Mouse (Mus musculus): ENCODE measurements at regions not wholly inside any gene's neighbourhood (a gene's known extent, or its start where the extent isn't known, plus 50 kb on each side); places are given as distances from the start of the nearest gene placed in this dataset.

- Histone ChIP-seq H3K4me1 (replicated peaks; ENCODE audit: control insufficient read depth, insufficient read depth, low read length) (peaks cover 10% of the 10 kb centered on the region; the same call in 1 of the 2 replicates), H3K4me3 (ENCODE audit: low read depth, low read length) (no peak overlapping the region), H3K9ac (ENCODE audit: low read depth, low read length) (no peak overlapping the region), H3K9me3 (ENCODE audit: control insufficient read depth) (no peaks in the 10 kb centered on the region), H3K27me3 (replicated peaks; ENCODE audit: control insufficient read depth, insufficient read depth, low read length) (no peaks in the 10 kb centered on the region), H3K4me2 (replicated peaks; ENCODE audit: low read depth) (0 out of 2 replicates have a peak overlapping the region, but pooled peaks have one; percentile 13), H3K36me3 (ENCODE audit: control insufficient read depth, insufficient read depth) (no peaks in the 10 kb centered on the region), H3K27ac (ENCODE audit: low read depth, low read length) (no peak overlapping the region)
- ATAC-seq = peak; percentile 51
- no peak for TF ChIP-seq CTCF (IDR thresholded peaks at IDR 0.05; ENCODE audit: low read depth)
- 64% methylated on average over 11 of the region's 11 CpGs for WGBS
Observed at GRCm38 (mm10) chr12:80041510-80042324, 71.1 kb downstream of the Zfp36l1 start.

GRCm38 (mm10) chr12:80041012-80041411 is 71.8 kb downstream of the Zfp36l1 start:
- Histone ChIP-seq H3K4me1 (replicated peaks; ENCODE audit: control insufficient read depth, insufficient read depth, low read length) (peaks cover 7% of the 10 kb centered on the region; the same call in 1 of the 2 replicates), H3K4me2 (replicated peaks; ENCODE audit: low read depth) (0 out of 2 replicates have a peak overlapping the region, but pooled peaks have one; percentile 13), H3K9ac (ENCODE audit: low read depth, low read length) (no peak overlapping the region), H3K36me3 (ENCODE audit: control insufficient read depth, insufficient read depth) (no peaks in the 10 kb centered on the region), H3K4me3 (ENCODE audit: low read depth, low read length) (no peak overlapping the region), H3K27me3 (replicated peaks; ENCODE audit: control insufficient read depth, insufficient read depth, low read length) (no peaks in the 10 kb centered on the region), H3K9me3 (ENCODE audit: control insufficient read depth) (no peaks in the 10 kb centered on the region), H3K27ac (ENCODE audit: low read depth, low read length) (peak overlapping the region; percentile 50; the same call in 1 of the 2 replicates)
- ATAC-seq = no peak
- no peak for TF ChIP-seq CTCF (IDR thresholded peaks at IDR 0.05; ENCODE audit: low read depth)
- WGBS = 77% methylated on average over 6 of the region's 6 CpGs

DNA sequence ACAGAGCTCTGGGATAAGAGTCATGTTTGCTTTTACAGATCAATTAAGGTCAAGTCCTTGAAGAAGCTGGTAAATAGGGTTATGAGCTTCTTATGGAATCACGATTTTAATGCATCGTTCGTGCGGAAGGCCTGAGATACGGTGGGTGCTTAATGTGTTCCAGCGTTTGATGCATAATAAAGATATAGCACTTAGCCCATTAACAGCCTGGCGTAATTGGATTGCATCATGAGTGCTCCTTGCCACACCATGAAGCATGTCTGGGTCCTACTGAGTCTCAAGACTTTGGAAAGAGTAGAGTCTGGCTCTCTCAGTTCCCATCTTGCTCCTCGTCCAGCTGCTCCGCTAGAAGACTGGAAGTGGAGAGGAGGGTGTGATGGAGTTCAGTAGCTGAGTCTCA is 72.6 kb downstream of the Zfp36l1 start:
- no peak overlapping the region for H3K9ac ChIP-seq (ENCODE audit: low read depth, low read length)
- H3K4me3 ChIP-seq (ENCODE audit: low read depth, low read length) = no peak overlapping the region
- H3K27ac ChIP-seq (ENCODE audit: low read depth, low read length) = no peak overlapping the region
- H3K27me3 ChIP-seq (replicated peaks; ENCODE audit: control insufficient read depth, insufficient read depth, low read length) = no peaks in the 10 kb centered on the region
- no peaks in the 10 kb centered on the region for H3K36me3 ChIP-seq (ENCODE audit: control insufficient read depth, insufficient read depth)
- no peak for TF ChIP-seq CTCF (IDR thresholded peaks at IDR 0.05; ENCODE audit: low read depth)
- WGBS = 63% methylated on average over 9 of the region's 9 CpGs
- ATAC-seq = no peak
- H3K9me3 ChIP-seq (ENCODE audit: control insufficient read depth) = no peaks in the 10 kb centered on the region
- peaks cover 9% of the 10 kb centered on the region; the same call in 1 of the 2 replicates for H3K4me1 ChIP-seq (replicated peaks; ENCODE audit: control insufficient read depth, insufficient read depth, low read length)
- H3K4me2 ChIP-seq (replicated peaks; ENCODE audit: low read depth) = no peak overlapping the region

- no peaks in the 10 kb centered on the region for H3K27me3 ChIP-seq (replicated peaks; ENCODE audit: control insufficient read depth, insufficient read depth, low read length)
- 21% methylated on average over 1 of the region's 1 CpGs for WGBS
Observed at GRCm38 (mm10) chr12:80039150-80039549, 73.7 kb downstream of the Zfp36l1 start.

DNA sequence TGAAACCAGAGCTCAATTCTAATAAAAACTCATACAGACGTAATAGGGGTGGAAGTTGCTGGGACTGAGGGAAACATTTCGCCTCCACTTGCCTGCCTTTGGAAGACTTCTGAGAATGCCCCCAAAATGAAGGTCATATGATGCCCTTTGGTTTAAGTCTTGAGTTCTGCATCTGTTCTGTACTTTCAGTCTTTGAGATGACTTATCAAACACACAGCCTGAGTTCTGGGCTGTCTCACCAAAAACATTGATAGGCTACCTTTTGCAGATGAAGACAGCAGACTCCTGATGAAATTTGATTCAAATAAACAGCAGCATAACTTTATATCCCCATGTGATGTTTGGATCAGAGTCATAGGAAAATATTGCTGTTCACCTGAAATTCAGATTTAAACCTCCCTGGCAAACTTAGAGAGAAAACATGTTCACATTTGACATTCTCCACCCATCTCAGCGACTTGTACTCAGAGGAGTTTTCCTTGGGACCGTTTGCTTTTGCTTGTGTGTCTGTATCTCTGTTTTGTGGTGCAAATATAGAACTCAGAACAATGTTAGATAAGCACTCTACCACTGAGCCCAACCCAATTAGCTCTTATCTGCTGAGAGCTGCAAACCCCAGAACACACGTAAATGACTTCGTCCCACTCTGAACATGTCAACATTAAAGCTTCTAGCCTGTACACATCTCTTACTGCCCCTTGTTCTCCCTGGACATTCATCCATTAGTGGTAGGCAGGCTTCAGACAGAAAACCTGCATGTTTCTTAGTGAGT is 77.1 kb downstream of the Zfp36l1 start:
- no peak overlapping the region for H3K27ac ChIP-seq (ENCODE audit: low read depth, low read length)
- no peak for ATAC-seq
- 56% methylated on average over 6 of the region's 6 CpGs for WGBS

More at GRCm38 (mm10) chr12:80039150-80039549, 73.7 kb downstream of the Zfp36l1 start:
- Histone ChIP-seq H3K4me3 (ENCODE audit: low read depth, low read length) (no peak overlapping the region), H3K9me3 (ENCODE audit: control insufficient read depth) (no peaks in the 10 kb centered on the region), H3K36me3 (ENCODE audit: control insufficient read depth, insufficient read depth) (no peaks in the 10 kb centered on the region), H3K27ac (ENCODE audit: low read depth, low read length) (no peak overlapping the region), H3K4me1 (replicated peaks; ENCODE audit: control insufficient read depth, insufficient read depth, low read length) (peaks cover 15% of the 10 kb centered on the region; the same call in 1 of the 2 replicates), H3K9ac (ENCODE audit: low read depth, low read length) (no peak overlapping the region), H3K4me2 (replicated peaks; ENCODE audit: low read depth) (no peak overlapping the region)
- no peak for TF ChIP-seq CTCF (IDR thresholded peaks at IDR 0.05; ENCODE audit: low read depth)
- no peak for ATAC-seq

GRCm38 (mm10) chr12:80034963-80035411 is 77.8 kb downstream of the Zfp36l1 start:
- 43% methylated on average over 4 of the region's 4 CpGs for WGBS
- H3K4me3 ChIP-seq (ENCODE audit: low read depth, low read length) = no peak overlapping the region
- no peaks in the 10 kb centered on the region for H3K36me3 ChIP-seq (ENCODE audit: control insufficient read depth, insufficient read depth)
- no peak overlapping the region for H3K9ac ChIP-seq (ENCODE audit: low read depth, low read length)
- no peak overlapping the region for H3K27ac ChIP-seq (ENCODE audit: low read depth, low read length)
- H3K27me3 ChIP-seq (replicated peaks; ENCODE audit: control insufficient read depth, insufficient read depth, low read length) = no peaks in the 10 kb centered on the region
- H3K4me1 ChIP-seq (replicated peaks; ENCODE audit: control insufficient read depth, insufficient read depth, low read length) = peaks cover 17% of the 10 kb centered on the region
- peak; percentile 59 for ATAC-seq
- no peak for TF ChIP-seq CTCF (IDR thresholded peaks at IDR 0.05; ENCODE audit: low read depth)
- H3K9me3 ChIP-seq (ENCODE audit: control insufficient read depth) = no peaks in the 10 kb centered on the region
- no peak overlapping the region for H3K4me2 ChIP-seq (replicated peaks; ENCODE audit: low read depth)

More for the DNA sequence above, 77.1 kb downstream of the Zfp36l1 start:
- no peak overlapping the region for H3K9ac ChIP-seq (ENCODE audit: low read depth, low read length)
- no peaks in the 10 kb centered on the region for H3K9me3 ChIP-seq (ENCODE audit: control insufficient read depth)
- H3K4me3 ChIP-seq (ENCODE audit: low read depth, low read length) = no peak overlapping the region
- H3K4me2 ChIP-seq (replicated peaks; ENCODE audit: low read depth) = no peak overlapping the region
- H3K36me3 ChIP-seq (ENCODE audit: control insufficient read depth, insufficient read depth) = no peaks in the 10 kb centered on the region
- TF ChIP-seq CTCF (IDR thresholded peaks at IDR 0.05; ENCODE audit: low read depth) = no peak
- H3K4me1 ChIP-seq (replicated peaks; ENCODE audit: control insufficient read depth, insufficient read depth, low read length) = peaks cover 17% of the 10 kb centered on the region
- no peaks in the 10 kb centered on the region for H3K27me3 ChIP-seq (replicated peaks; ENCODE audit: control insufficient read depth, insufficient read depth, low read length)
